Mouse (Mus musculus) brain, embryonic 14.5 days (tissue): ENCODE measurements at regions not wholly inside any gene's neighbourhood (a gene's known extent, or its start where the extent isn't known, plus 50 kb on each side); places are given as distances from the start of the nearest gene placed in this dataset.

Experiments used
- DNase-seq: peaks from one replicate; pipeline ENCODE4 v3.0.0-alpha.2; 2011; ENCODE audit warnings: low read depth
- CTCF ChIP-seq: fragments of 200-500 bp; IDR thresholded peaks from 2 replicates; pipeline ENCODE4 v1.5.1; 2012; ENCODE audit warnings: inconsistent platforms, mild to moderate bottlenecking, moderate library complexity, borderline replicate concordance; ENCODE audit not compliant: insufficient read depth, insufficient read length; ENCODE audit errors: extremely low read depth
- POLR2A ChIP-seq: fragments of 200-500 bp; IDR thresholded peaks from 2 replicates; pipeline ENCODE4 v1.6.1; 2012; ENCODE audit warnings: mild to moderate bottlenecking, inconsistent platforms, borderline replicate concordance; ENCODE audit not compliant: poor library complexity, insufficient read depth, insufficient read length, severe bottlenecking; ENCODE audit errors: extremely low read depth

- TF ChIP-seq CTCF (no peak), POLR2A (no peak)
- no peak for DNase-seq
These were observed 852.0 kb upstream of the Agtr1b start for GRCm38 (mm10) chr3:21218936-21219335.

GRCm38 (mm10) chr3:21241184-21241583 lies 835.3 kb upstream of the Tbl1xr1 start:
- TF ChIP-seq POLR2A: no peak
- TF ChIP-seq CTCF: no peak
- no peak for DNase-seq

- DNase-seq: no peak
- TF ChIP-seq CTCF (no peak), POLR2A (no peak)
These were observed 820.2 kb upstream of the Tbl1xr1 start for GRCm38 (mm10) chr3:21256129-21256760.

GRCm38 (mm10) chr3:21263317-21263716 lies 813.1 kb upstream of the Tbl1xr1 start:
- TF ChIP-seq CTCF (no peak), POLR2A (no peak)
- no peak for DNase-seq

- no peak for DNase-seq
- TF ChIP-seq POLR2A (no peak), CTCF (no peak)
These were observed 811.0 kb upstream of the Tbl1xr1 start for GRCm38 (mm10) chr3:21265491-21265890.

- no peak for DNase-seq
- TF ChIP-seq POLR2A: no peak
- no peak for TF ChIP-seq CTCF
These were observed 807.9 kb upstream of the Tbl1xr1 start for GRCm38 (mm10) chr3:21268429-21269129.

GRCm38 (mm10) chr3:21269130-21269440 lies 807.4 kb upstream of the Tbl1xr1 start:
- no peak for DNase-seq
- TF ChIP-seq CTCF: no peak
- no peak for TF ChIP-seq POLR2A

- no peak for DNase-seq
- TF ChIP-seq POLR2A (no peak), CTCF (no peak)
These were observed 805.7 kb upstream of the Tbl1xr1 start for GRCm38 (mm10) chr3:21270788-21271187.

- DNase-seq: no peak
- no peak for TF ChIP-seq POLR2A
- TF ChIP-seq CTCF: no peak
These were observed 804.2 kb upstream of the Tbl1xr1 start for GRCm38 (mm10) chr3:21272219-21272618.

- DNase-seq: peak; percentile 42
- TF ChIP-seq POLR2A: no peak
- no peak for TF ChIP-seq CTCF
These were observed 783.7 kb upstream of the Tbl1xr1 start for GRCm38 (mm10) chr3:21292774-21293173.

- peak; percentile 40 for DNase-seq
- no peak for TF ChIP-seq POLR2A
These were observed 783.1 kb upstream of the Tbl1xr1 start for GRCm38 (mm10) chr3:21293308-21293707.

GRCm38 (mm10) chr3:21294776-21295175 lies 781.7 kb upstream of the Tbl1xr1 start:
- TF ChIP-seq POLR2A: no peak
- TF ChIP-seq CTCF: no peak
- no peak for DNase-seq

GRCm38 (mm10) chr3:21296581-21297110 lies 779.8 kb upstream of the Tbl1xr1 start:
- DNase-seq: peak; percentile 85
- TF ChIP-seq POLR2A (no peak), CTCF (no peak)

- TF ChIP-seq CTCF (no peak), POLR2A (no peak)
- peak; percentile 69 for DNase-seq
These were observed 751.0 kb upstream of the Tbl1xr1 start for GRCm38 (mm10) chr3:21325329-21325896.
